Mouse (Mus musculus) ES-Bruce4 (cell line): Measurements from ENCODE around the gene Pfdn6. TPM values are rescaled to one million over a fixed set of nuclear protein-coding genes. Genes with fewer than 3 reads are reported as not detected.

Experiments
- H3K27ac ChIP-seq: 2 replicates; pipeline ENCODE4 v1.5.1; 2012; ENCODE audit warnings: low read length, inconsistent platforms; ENCODE audit not compliant: insufficient read depth
- H3K27me3 ChIP-seq: 2 replicates; pipeline ENCODE4 v1.6.1; 2012; ENCODE audit warnings: mild to moderate bottlenecking, low read length, inconsistent platforms; ENCODE audit not compliant: control insufficient read depth, poor library complexity, insufficient read depth, severe bottlenecking
- H3K36me3 ChIP-seq: 2 replicates; pipeline ENCODE4 v1.6.1; 2012; ENCODE audit warnings: inconsistent platforms, mild to moderate bottlenecking, low read length, moderate library complexity; ENCODE audit not compliant: control insufficient read depth, poor library complexity, insufficient read depth, severe bottlenecking
- H3K4me1 ChIP-seq: one replicate; pipeline ENCODE4 v1.8.1; 2011; ENCODE audit warnings: low read length; ENCODE audit not compliant: control insufficient read depth, insufficient read depth
- H3K4me3 ChIP-seq: 2 replicates; pipeline ENCODE4 v1.5.1; 2011; ENCODE audit warnings: low read depth, mild to moderate bottlenecking, low read length
- H3K9ac ChIP-seq: 2 replicates; pipeline ENCODE4 v1.6.1; 2012; ENCODE audit warnings: low read depth, mild to moderate bottlenecking, inconsistent platforms; ENCODE audit not compliant: poor library complexity, severe bottlenecking
- H3K9me3 ChIP-seq: replicated peaks from 2 replicates; pipeline ENCODE4 v1.6.1; 2012; ENCODE audit warnings: mild to moderate bottlenecking, low read length, inconsistent platforms; ENCODE audit not compliant: control insufficient read depth, poor library complexity, insufficient read depth, severe bottlenecking
- CTCF ChIP-seq: IDR thresholded peaks from one replicate; pipeline ENCODE4 v1.8.1; 2011; ENCODE audit warnings: low read depth, low read length
- EP300 ChIP-seq: IDR thresholded peaks from 2 replicates; pipeline ENCODE4 v1.6.1; 2011; ENCODE audit warnings: low read depth, low read length; ENCODE audit not compliant: insufficient read depth
- POLR2A ChIP-seq: IDR thresholded peaks from one replicate; pipeline ENCODE4 v1.8.1; 2011; ENCODE audit warnings: low read length; ENCODE audit not compliant: insufficient read depth
- polyA plus RNA-seq: library from polyadenylated mRNA; stranded (reverse); fragments of >200 nt; gene quantifications from 2 replicates; pipeline ENCODE4 v1.2.4, GENCODE M21; 2011; ENCODE audit warnings: low read depth; ENCODE audit not compliant: missing spikeins, insufficient read depth, insufficient read length

Pfdn6 gene
- polyA plus RNA-seq, 1 experiment = 146 TPM

- Histone ChIP-seq H3K9ac (peak overlapping the region; percentile 12), H3K27me3 (no peaks in the 10 kb centered on the region), H3K9me3 (no peaks in the 10 kb centered on the region), H3K4me3 (peak overlapping the region; percentile 76), H3K36me3 (peaks cover 7% of the 10 kb centered on the region), H3K4me1 (peaks cover 1% of the 10 kb centered on the region), H3K27ac (peak overlapping the region; percentile 45)
- TF ChIP-seq CTCF (no peak), POLR2A (no peak), EP300 (no peak)
Measured at GRCm38 (mm10) chr17:33918293-33919203, 21.6 kb downstream of the Pfdn6 start.

- Histone ChIP-seq H3K4me1 (peaks cover 1% of the 10 kb centered on the region), H3K27ac (no peak overlapping the region), H3K36me3 (peaks cover 13% of the 10 kb centered on the region), H3K27me3 (no peaks in the 10 kb centered on the region), H3K4me3 (peak overlapping the region; percentile 38), H3K9ac (no peak overlapping the region; the same call in 1 of the 2 replicates), H3K9me3 (no peaks in the 10 kb centered on the region)
- no peak for TF ChIP-seq CTCF
- no peak for TF ChIP-seq POLR2A
- TF ChIP-seq EP300 = no peak
Measured at GRCm38 (mm10) chr17:33917656-33918292, 22.4 kb downstream of the Pfdn6 start.

GRCm38 (mm10) chr17:33916847-33917655, 23.1 kb downstream of the Pfdn6 start:
- 0 out of 2 replicates have a peak overlapping the region, but pooled peaks have one; percentile 82 for H3K9ac ChIP-seq
- peaks cover 1% of the 10 kb centered on the region for H3K4me1 ChIP-seq
- H3K4me3 ChIP-seq = peak overlapping the region; percentile 40
- H3K9me3 ChIP-seq = no peaks in the 10 kb centered on the region
- H3K27ac ChIP-seq = no peak overlapping the region
- H3K27me3 ChIP-seq = no peaks in the 10 kb centered on the region
- TF ChIP-seq CTCF = no peak
- TF ChIP-seq POLR2A = no peak
- no peak for TF ChIP-seq EP300
- peaks cover 20% of the 10 kb centered on the region for H3K36me3 ChIP-seq

- TF ChIP-seq CTCF (no peak), POLR2A (no peak), EP300 (no peak)
- H3K9ac ChIP-seq = peak overlapping the region; percentile 82
- H3K9me3 ChIP-seq = no peaks in the 10 kb centered on the region
- H3K4me3 ChIP-seq = peak overlapping the region; percentile 85
- H3K4me1 ChIP-seq = peaks cover 1% of the 10 kb centered on the region
- H3K27ac ChIP-seq = no peak overlapping the region
- peaks cover 22% of the 10 kb centered on the region for H3K36me3 ChIP-seq
- H3K27me3 ChIP-seq = no peaks in the 10 kb centered on the region
Measured at GRCm38 (mm10) chr17:33916294-33916693, 23.8 kb downstream of the Pfdn6 start.

GRCm38 (mm10) chr17:33915671-33916250, 24.4 kb downstream of the Pfdn6 start, which contains the start of the genes Tapbp and Zbtb22:
Tapbp (plus strand) TSS chr17:33915899.
Zbtb22 (plus strand) TSS chr17:33915904.
- peak within 1 kb of the TSS; percentile 85 for H3K4me3 ChIP-seq
- no peaks in the 10 kb centered on the region for H3K27me3 ChIP-seq
- TF ChIP-seq CTCF (no peak), EP300 (0 out of 2 replicates have a peak, but pooled peaks have one; percentile 24), POLR2A (peak; percentile 4)
- H3K27ac ChIP-seq = peak within 1 kb of the TSS; percentile 79
- no peaks in the 10 kb centered on the region for H3K9me3 ChIP-seq
- H3K36me3 ChIP-seq = peaks cover 26% of the 10 kb centered on the region
- H3K9ac ChIP-seq = peak within 1 kb of the TSS; percentile 82
- H3K4me1 ChIP-seq = peaks cover 1% of the 10 kb centered on the region
